In genomic region chr8:107139704-107140470, GRCm38 (mm10) we compare ENCODE assay signal across 7 mouse cellular contexts. TPM values are rescaled to one million over a fixed set of nuclear protein-coding genes. Genes with fewer than 3 reads are reported as not detected.
DNase-seq lines count a peak whose midpoint lies in the region; TF ChIP-seq lines count a peak whose summit lies in the region.

No protein-coding gene starts in this region.

- H3K27ac ChIP-seq in MEL (ENCODE audit: control insufficient read depth, low read depth, low read length) = peak overlapping the region; percentile 64; the same call in 1 of the 2 replicates
- H3K27ac ChIP-seq in heart, embryonic 10.5 days = peak overlapping the region; percentile 77

- H3K4me3 ChIP-seq in MEL (ENCODE audit: control insufficient read depth in 1 of 2, insufficient read depth in 1 of 2, low read depth in 2 of 2, low read length in 2 of 2) = peak overlapping the region; percentile 23 to 29; a peak in 1 of 4 replicates
- 0 out of 2 replicates have a peak overlapping the region, but pooled peaks have one; percentile 5 for H3K4me3 ChIP-seq in heart, embryonic 10.5 days

- TF ChIP-seq CTCF in MEL (IDR thresholded peaks at IDR 0.05 in 2 of 3, conservative IDR thresholded peaks at IDR 0.05 in 1 of 3; ENCODE audit: control insufficient read depth in 1 of 3, insufficient read depth in 1 of 3, low read depth in 2 of 3, low read length in 3 of 3, poor library complexity in 1 of 3, severe bottlenecking in 1 of 3) = no peak

- H3K4me1 ChIP-seq in MEL (ENCODE audit: control insufficient read depth in 1 of 2, insufficient read depth in 2 of 2, low read length in 2 of 2) = peaks cover 4 to 6% of the 10 kb centered on the region in 2 experiments; a peak in 3 of 4 replicates
- H3K4me1 ChIP-seq in heart, embryonic 10.5 days = peaks cover 22% of the 10 kb centered on the region

- no peak for TF ChIP-seq EP300 in MEL (IDR thresholded peaks at IDR 0.05; ENCODE audit: low read depth in 1 of 2, low read length in 2 of 2)

- peaks cover 0 to 6% of the 10 kb centered on the region in 2 experiments; a peak in 1 of 4 replicates for H3K36me3 ChIP-seq in MEL (ENCODE audit: control insufficient read depth in 1 of 2, insufficient read depth in 2 of 2, low read length in 2 of 2)
- no peaks in the 10 kb centered on the region for H3K36me3 ChIP-seq in heart, embryonic 10.5 days

- DNase-seq in MEL (ENCODE audit: low read depth, low spot score) = peak; percentile 84
- DNase-seq in adrenal gland, postnatal 10 days = peak; percentile 78
- no peak for DNase-seq in heart, embryonic 10.5 days (ENCODE audit: low spot score)
- DNase-seq in kidney, postnatal 14 days = peak; percentile 64
- DNase-seq in skeletal muscle tissue, adult 2 months (ENCODE audit: low read depth, low spot score) = peak; percentile 86
- DNase-seq in urinary bladder, adult 2 months (ENCODE audit: low spot score) = no peak
- DNase-seq in cerebellum, adult 18-20 months = no peak

- no peak for TF ChIP-seq RAD21 in MEL (IDR thresholded peaks at IDR 0.05; ENCODE audit: low read depth, low read length)

- no peaks in the 10 kb centered on the region for H3K27me3 ChIP-seq in MEL (ENCODE audit: control insufficient read depth in 1 of 2, insufficient read depth in 2 of 2, low read length in 2 of 2)
- H3K27me3 ChIP-seq in heart, embryonic 10.5 days (ENCODE audit: insufficient read depth, poor library complexity, severe bottlenecking) = no peaks in the 10 kb centered on the region

- no peaks in the 10 kb centered on the region for H3K9me3 ChIP-seq in MEL (replicated peaks; ENCODE audit: insufficient read depth, low read length)
- H3K9me3 ChIP-seq in heart, embryonic 10.5 days = no peaks in the 10 kb centered on the region

- 44% methylated on average over 13 of the region's 13 CpGs for WGBS in heart, embryonic 10.5 days

- TF ChIP-seq POLR2A in MEL (IDR thresholded peaks at IDR 0.05; ENCODE audit: control insufficient read depth in 1 of 2, insufficient read depth in 1 of 2, low read depth in 1 of 2, low read length in 2 of 2, poor library complexity in 1 of 2) = no peak

- peak overlapping the region; percentile 44 for H3K9ac ChIP-seq in MEL (ENCODE audit: control insufficient read depth, low read depth, low read length, poor library complexity, severe bottlenecking)

- H3K79me2 ChIP-seq in MEL (ENCODE audit: control insufficient read depth, insufficient read depth, low read length, poor library complexity) = no peaks in the 10 kb centered on the region

TF ChIP-seq in MEL, 35 proteins besides CTCF, POLR2A, EP300 and RAD21:
- TF ChIP-seq GABPA (IDR thresholded peaks at IDR 0.05; ENCODE audit: low read depth, low read length) = peak; percentile 81
- peak; percentile 52; the same call in 1 of the 2 replicates for TF ChIP-seq MAFK (IDR thresholded peaks at IDR 0.05; ENCODE audit: borderline replicate concordance, low read depth, low read length)
- no peak for TF ChIP-seq MAX (IDR thresholded peaks at IDR 0.05; ENCODE audit: low read length)
- TF ChIP-seq MXI1 (IDR thresholded peaks at IDR 0.05; ENCODE audit: low read depth, low read length) = 0 out of 2 replicates have a peak, but pooled peaks have one; percentile 8

RNA-seq across cellular contexts. Expression of gene Cyb5b, which starts 10.6 kb away (rescaled TPM):
- 66.5 and 67.9 TPM in 2 replicates for total RNA-seq in MEL (2012; rRNA removed)
- 10 to 100 TPM; 69.4 to 79.1 TPM for polyA plus RNA-seq in MEL (2012; ENCODE audit: insufficient read depth in 1 of 2, insufficient read length in 2 of 2, low read depth in 1 of 2, low replicate concordance in 2 of 2, missing spikeins in 1 of 2)
- total RNA-seq in adrenal gland, postnatal 10 days (2021) = 100 to 1,000 TPM; 216 to 248 TPM
- polyA plus RNA-seq in heart, embryonic 10.5 days (2016; fragmentation: Nextera tagmentation; extraction: Ambion mirVana) = 92.3 and 109 TPM in 2 replicates
- polyA plus RNA-seq in urinary bladder, adult 2 months (2012; rRNA removed) = 136 and 138 TPM in 2 replicates

RNA-seq across cellular contexts. Expression of gene Terf2, which starts 43.5 kb away (rescaled TPM):
- 14.1 and 15.0 TPM in 2 replicates for total RNA-seq in MEL (2012; rRNA removed)
- polyA plus RNA-seq in MEL (2012; ENCODE audit: insufficient read depth in 1 of 2, insufficient read length in 2 of 2, low read depth in 1 of 2, low replicate concordance in 2 of 2, missing spikeins in 1 of 2) = 10 to 100 TPM in 1 of 2 experiments, not detected in 1; 36.7 TPM
- 10 to 100 TPM; 22.0 to 26.4 TPM for total RNA-seq in adrenal gland, postnatal 10 days (2021)
- 9.9 and 13.0 TPM in 2 replicates for polyA plus RNA-seq in heart, embryonic 10.5 days (2016; fragmentation: Nextera tagmentation; extraction: Ambion mirVana)
- polyA plus RNA-seq in urinary bladder, adult 2 months (2012; rRNA removed) = 18.5 and 22.1 TPM in 2 replicates

Comparison
In these comparisons a context has a peak if more than half of its experiments do, and no peak if none do; other contexts are left out.
1. DNase-seq: peak in MEL (single experiment), adrenal gland, postnatal 10 days (single experiment), kidney, postnatal 14 days (single experiment) and skeletal muscle tissue, adult 2 months (single experiment); none in heart, embryonic 10.5 days (single experiment), urinary bladder, adult 2 months (single experiment) and cerebellum, adult 18-20 months (0 of 2).